8 mouse cellular contexts compared by ENCODE assay signal in the genomic region with DNA sequence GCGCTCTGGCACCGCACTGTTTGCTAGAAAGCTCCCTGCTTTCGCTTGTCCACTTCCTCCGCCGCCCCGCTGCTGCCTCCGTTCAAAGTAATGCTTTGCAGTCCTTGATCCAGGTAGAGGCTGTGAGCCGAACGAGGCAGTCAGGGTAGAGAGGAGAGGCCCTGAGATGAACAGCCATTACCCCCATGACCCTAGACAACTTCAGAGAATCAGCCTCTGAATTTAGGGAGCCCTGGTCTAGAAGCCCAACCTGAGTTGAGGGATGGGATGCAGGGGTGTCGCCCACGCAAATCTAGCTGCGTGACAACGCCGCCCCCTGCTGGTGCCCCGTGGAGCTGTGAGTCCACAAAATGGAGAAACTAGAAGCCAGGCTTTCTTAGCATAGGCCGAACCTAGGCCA. TPM values are rescaled to one million over a fixed set of nuclear protein-coding genes. Genes with fewer than 3 reads are reported as not detected.
DNase-seq lines count a peak whose midpoint lies in the region; ATAC-seq lines count a peak whose summit lies in the region.

No protein-coding gene starts in this region.

- peak overlapping the region; percentile 96 for H3K4me2 ChIP-seq in hindbrain, embryonic 14.5 days (replicated peaks)

- peak; percentile 88 for DNase-seq in NIH3T3 (ENCODE audit: low read depth)
- peak; percentile 80 to 87 for DNase-seq in cerebellum, postnatal 25 days
- peak; percentile 78 to 85 for DNase-seq in frontal cortex, postnatal 25 days (ENCODE audit: low spot score in 2 of 2)
- DNase-seq in hindbrain, embryonic 14.5 days (ENCODE audit: low spot score): peak; percentile 95
- DNase-seq in layer of hippocampus, postnatal 36 days: peak; percentile 75 to 79
- DNase-seq in lung, postnatal 25 days (ENCODE audit: low spot score): peak; percentile 79
- DNase-seq in retina, embryonic 14.5 days (ENCODE audit: low spot score): peak; percentile 90
- peak; percentile 92 for DNase-seq in thymus, postnatal 4 days

- H3K4me3 ChIP-seq in hindbrain, embryonic 14.5 days (replicated peaks; ENCODE audit: low read length): peak overlapping the region; percentile 71

- H3K36me3 ChIP-seq in hindbrain, embryonic 14.5 days (replicated peaks; ENCODE audit: control insufficient read depth, insufficient read depth): no peaks in the 10 kb centered on the region

- H3K4me1 ChIP-seq in hindbrain, embryonic 14.5 days (replicated peaks; ENCODE audit: control insufficient read depth, insufficient read depth, low read length): 0 out of 2 replicates have a peak, but pooled peaks cover 5% of the 10 kb centered on the region

- peak overlapping the region; percentile 78 for H3K27ac ChIP-seq in hindbrain, embryonic 14.5 days

- peak overlapping the region; percentile 54 for H3K9ac ChIP-seq in hindbrain, embryonic 14.5 days

- WGBS in hindbrain, embryonic 14.5 days: 1% methylated on average over 16 of the region's 16 CpGs

- H3K9me3 ChIP-seq in hindbrain, embryonic 14.5 days (ENCODE audit: control insufficient read depth, low read length): no peaks in the 10 kb centered on the region

- no peaks in the 10 kb centered on the region for H3K27me3 ChIP-seq in hindbrain, embryonic 14.5 days (ENCODE audit: control insufficient read depth, insufficient read depth, low read length)

- peak; percentile 64 for ATAC-seq in hindbrain, embryonic 14.5 days (ENCODE audit: low FRiP score)

RNA-seq across cellular contexts. Expression of a gene that starts 1.1 kb away (rescaled TPM):
- polyA plus RNA-seq in hindbrain, embryonic 14.5 days (2014; fragmentation: Nextera tagmentation; extraction: Ambion mirVana): 8.2 and 10.3 TPM in 2 replicates
- total RNA-seq in layer of hippocampus, postnatal 36 days (2021): 1 to 10 TPM; 3.3 to 4.1 TPM

RNA-seq across cellular contexts. Expression of a gene that starts 15.7 kb away (rescaled TPM):
- not detected in 2 replicates for polyA plus RNA-seq in hindbrain, embryonic 14.5 days (2014; fragmentation: Nextera tagmentation; extraction: Ambion mirVana)
- not detected for total RNA-seq in layer of hippocampus, postnatal 36 days (2021)

Comparison
In these comparisons a context has a peak if more than half of its experiments do, and no peak if none do; other contexts are left out.
1. Peak in every context shown above with its lines: DNase-seq, ATAC-seq, H3K4me3 ChIP-seq and H3K27ac ChIP-seq.